Mouse (Mus musculus) layer of hippocampus, postnatal 14 days (tissue): ENCODE measurements at regions not wholly inside any gene's neighbourhood (a gene's known extent, or its start where the extent isn't known, plus 50 kb on each side); places are given as distances from the start of the nearest gene placed in this dataset.

Experiments
- DNase-seq, 2 experiments: peaks; one replicate each; pipeline ENCODE4 v3.0.0; 2021 to 2022; ENCODE audit warnings: low spot score in 2 of 2, mixed read lengths in 1 of 2

DNA sequence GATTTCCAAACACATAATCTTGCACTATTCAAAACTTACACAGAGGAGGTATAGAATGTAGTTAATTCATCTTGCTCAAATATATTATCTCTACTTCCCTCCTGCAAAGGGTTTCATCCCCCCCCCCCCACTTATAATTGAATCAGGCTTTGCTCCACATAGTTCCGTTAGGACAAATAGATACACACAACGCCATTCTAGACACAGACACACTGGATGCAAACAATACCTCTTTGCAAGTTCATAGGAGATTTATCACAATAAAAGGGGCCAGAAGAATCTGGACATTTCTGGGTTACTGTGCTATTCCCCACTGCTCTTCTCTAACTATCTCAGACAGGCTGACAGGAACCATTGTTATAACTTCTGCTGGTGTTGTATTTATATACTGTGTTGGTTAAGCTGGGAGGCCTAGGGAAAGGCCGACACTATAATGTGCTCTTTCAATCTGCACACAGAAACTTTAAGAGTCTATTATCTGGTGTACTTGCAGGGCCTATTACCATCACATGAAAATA lies 410.6 kb upstream of the Tenm3 start:
- no peak for DNase-seq

DNA sequence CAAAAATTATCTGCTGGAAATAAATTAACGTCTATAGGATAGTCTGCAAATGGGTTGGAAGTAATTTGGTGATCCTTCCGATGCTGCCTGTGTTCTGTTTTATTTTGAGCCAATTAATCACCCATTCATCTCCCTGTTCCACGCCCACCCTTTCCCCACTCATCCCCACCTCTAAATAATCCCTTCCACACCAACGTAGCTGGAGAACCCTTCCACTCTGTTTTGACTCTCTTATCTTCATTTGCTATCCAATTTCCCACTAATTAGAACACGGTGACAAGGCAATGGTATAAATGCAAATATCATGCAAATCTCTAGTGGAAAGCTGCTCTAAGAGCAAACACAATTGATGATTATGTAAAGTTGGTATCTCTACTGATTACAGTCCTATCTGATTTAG lies 399.3 kb upstream of the Tenm3 start:
- no peak for DNase-seq

DNA sequence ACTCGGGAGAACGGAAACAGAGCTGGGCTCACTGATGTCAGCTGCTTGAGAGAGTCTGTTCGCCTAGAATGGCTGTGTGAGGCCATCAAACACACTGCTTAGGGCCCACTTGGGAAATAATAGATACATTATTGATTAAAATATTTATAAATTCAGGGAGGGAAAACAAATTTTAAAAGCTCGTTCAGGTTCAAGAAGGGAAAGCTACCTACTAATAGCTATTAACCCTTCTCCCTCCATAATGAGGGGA lies 393.0 kb upstream of the Tenm3 start:
- no peak for DNase-seq

DNA sequence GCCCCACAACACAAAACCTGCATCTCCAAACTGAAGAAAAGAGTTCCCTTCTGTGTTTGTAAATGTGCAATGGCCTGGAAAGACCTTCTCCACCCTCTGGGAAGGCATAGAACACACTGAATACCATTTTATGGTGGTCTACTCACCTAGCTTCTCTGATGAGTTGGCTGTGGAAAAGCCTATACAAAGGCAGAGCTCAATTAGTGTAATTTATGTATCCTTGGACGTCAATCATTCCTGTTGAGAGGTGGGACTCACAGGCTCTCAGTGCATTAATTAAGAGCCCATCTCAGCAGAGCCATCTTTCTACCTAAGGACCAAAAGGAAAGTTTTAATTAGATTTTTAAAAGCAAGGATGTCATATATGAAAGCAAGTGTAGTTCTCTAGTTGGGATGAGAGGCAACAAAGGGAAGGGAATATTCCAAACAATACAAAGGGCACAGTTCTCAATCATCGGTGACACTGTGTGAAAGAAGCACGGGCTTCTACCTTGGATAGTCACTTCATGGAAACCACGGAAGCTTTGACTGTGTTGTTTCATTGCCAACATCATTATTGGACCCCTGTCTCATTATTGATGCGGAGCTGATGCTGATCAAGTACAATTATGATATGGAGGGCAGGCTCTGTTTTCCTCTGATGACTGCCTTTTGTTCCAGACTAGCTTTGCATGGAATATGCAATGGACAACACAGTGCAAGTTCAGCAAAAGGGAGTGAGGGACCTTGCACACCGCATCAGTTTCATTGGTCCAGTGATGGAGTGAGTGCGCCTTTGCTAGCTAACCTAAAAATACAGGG lies 392.5 kb upstream of the Tenm3 start:
- DNase-seq: no peak

DNA sequence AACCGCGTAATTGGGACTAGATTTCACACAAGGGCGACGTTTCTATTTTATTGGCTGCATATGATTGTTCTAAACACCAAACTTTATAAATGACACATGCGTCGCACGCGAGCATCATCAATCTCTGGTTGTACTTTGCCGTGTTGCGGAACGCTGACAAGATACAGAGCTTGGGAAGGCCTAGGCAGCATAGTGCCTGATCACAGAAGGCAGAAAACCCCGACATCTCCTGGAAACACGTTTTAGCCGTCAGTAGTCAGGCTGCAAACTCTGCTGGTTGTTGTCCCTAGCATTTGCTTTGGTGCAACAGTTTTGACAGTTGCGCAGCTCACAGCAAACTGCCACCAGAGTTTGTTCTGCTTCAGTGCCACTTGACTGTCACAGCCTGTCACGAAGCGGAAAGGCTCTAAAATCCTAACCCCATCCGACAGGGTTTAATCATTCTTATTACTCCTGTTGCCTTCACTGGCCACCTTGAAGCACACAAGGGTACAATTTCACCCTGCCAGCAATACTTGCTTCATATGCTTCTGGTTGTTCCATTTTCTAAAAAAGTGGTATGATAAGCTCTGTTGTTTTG lies 380.2 kb upstream of the Tenm3 start:
- peak in 1 of 2 experiments; percentile 14 for DNase-seq

DNA sequence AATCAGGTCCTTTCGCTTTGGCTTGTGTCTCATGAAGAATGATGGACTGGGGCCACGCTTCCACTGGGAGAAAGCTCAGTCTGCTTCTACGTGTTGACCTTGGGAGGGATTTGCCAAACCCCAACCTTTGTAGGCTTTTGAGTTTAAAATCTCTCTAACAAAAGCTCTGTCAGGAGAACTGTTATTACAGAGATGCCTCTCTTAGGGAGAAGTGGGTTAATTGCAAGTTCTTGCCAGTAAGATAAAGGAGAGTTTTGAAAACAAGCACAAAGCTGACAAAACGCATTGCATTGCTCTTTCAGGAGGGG lies 351.5 kb upstream of the Tenm3 start:
- DNase-seq: no peak

DNA sequence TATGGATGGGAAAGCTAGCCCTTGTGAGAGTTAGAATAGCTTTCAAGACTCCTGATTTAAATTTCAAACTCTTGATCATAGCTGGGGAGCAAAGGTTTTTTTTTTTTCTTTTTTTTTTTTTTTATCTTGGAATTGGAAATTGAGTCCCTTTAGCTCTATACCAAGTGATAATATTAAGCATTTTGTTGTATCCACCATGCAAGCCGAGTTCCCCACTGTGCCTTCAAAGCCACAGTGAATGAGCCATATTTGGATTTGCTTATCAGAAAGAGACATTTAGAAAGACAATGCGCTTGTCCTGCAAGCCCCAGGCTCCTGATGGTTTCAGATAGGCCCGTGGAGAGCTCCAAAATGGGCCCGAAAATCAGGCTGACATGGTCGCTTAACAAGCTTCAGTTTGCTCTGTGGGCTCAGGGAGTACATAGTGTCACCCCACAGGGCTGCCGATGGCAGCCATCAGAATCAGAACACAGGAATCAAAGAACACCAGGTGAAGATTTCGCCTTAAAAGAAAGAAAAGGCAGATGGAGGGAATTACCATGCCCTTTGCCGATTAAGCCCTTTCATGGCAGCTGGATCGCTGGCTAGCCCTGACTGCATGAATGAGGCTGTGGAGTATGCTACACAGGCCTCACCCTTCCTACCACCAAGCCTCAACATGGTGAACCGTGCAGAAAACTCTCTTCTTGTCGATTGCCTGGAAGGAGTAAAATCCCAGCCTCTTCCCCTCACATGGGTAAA lies 351.0 kb upstream of the Tenm3 start:
- no peak for DNase-seq

DNA sequence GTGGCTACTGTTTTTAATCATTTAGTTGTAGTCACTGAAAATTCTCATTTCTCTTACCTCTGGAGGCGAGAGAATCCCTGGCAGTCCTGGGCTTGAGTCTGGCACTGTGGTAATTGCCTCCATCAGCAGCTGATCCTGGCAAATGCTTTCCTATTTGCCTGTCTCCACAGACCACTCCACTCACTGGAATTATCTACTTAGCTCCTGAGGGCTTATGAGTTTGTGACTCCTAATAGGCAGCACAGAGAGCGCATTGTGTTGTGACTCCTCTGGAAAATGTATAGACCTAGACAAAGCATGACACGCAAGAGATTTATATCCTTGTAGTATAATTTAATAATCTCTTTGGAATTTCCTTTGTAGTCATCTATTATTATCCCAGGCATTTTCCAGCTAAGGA lies 343.1 kb upstream of the Tenm3 start:
- DNase-seq: peak in 1 of 2 experiments; percentile 10

DNA sequence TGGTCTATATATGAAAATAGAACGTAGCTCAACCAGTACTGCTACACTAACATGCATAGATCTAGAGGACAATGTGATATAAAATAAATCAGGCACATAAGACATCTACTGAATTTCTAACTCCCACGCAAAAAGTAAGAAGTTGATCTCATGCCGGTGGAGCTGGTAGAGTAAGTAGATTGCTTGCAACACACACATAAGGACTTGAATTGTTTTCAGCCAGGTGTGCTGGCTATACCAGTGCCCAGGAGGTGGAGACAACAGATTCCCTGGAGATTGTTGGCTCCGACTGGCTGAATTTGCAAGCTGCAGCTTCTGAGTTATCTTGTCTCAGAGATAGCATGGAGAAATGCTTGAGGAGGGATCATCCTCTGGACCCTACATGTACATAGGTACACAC lies 331.6 kb upstream of the Tenm3 start:
- DNase-seq: no peak

DNA sequence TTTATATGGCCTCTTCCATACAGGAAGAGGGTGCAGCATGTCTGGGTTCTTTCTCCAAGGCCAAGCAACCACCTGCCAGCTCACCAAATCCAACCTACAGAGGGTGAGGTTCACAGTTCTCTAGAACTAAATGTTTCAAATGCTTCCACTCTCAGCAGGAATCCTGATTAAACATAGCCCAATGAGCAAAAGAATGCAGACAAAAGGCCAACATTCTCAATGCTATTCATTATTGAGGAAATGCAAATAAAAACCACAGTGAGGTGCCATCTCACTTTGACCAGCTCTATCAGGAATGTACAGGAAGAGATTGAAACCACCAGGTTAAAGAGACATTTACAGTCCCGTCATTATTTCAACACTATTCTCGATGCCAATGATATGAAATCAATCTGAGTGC lies 331.2 kb upstream of the Tenm3 start:
- DNase-seq: no peak

DNA sequence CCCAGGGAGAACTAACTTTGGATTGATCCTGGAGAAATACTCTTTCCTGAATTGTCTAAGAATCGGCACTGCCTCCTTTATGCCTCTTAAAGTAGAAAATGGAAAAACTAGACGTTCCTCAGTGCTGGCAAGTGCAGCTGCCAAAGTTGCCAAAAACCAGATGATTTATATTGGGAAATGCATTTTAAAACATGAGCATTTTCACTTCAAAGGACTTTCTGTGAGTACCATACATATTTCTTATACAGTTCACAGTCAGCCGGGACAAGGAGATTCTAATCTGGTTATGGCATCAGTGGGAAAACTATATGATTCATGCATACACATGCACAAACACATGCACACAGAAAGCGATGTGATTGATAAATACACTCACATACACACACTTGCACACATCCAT lies 315.6 kb upstream of the Tenm3 start:
- DNase-seq: no peak

DNA sequence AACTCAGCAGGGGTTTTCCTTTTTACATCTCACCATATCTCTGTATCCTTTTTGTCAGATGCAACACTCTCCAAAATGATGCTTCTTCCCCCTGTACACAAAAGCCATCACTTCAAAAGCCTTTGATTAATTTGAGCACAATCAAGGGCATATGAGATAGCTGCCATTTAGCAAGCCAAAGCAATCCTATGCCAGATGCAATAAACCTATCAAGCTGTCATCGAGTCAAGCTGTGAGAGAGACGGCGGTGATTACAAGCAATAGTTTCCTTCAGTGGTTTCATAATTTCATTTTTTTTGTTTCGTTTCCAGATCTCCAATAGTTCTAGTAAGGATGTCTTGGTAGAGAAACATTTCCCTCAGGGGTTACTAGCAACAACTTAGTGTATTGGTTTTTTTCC lies 314.4 kb upstream of the Tenm3 start:
- peak in 1 of 2 experiments; percentile 15 for DNase-seq

DNA sequence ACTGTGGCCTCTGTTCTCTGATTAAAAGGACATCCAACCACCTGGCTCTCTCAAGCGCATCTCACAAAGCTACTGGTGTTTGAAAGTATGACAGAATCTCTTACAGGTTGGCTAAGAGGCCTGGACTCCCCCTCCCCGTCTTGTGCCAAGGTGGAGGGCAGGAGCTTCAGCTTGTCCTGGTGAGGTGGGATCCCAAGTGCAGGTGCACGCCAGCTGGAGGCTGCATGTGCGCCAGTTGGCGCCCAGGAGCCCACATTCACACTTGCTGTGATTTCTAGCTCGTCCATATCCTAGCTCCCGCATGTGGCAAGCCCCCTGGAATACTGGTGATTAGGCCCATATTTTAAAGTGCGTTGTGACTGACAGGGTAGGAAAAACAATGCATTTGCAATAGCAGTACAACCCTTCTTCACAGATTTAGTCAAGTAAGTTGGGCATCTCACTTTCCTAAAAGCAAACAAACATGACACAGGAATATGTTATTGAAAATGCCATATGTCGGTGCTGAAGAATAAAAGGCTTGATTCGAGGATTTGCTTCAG lies 292.8 kb upstream of the Tenm3 start:
- no peak for DNase-seq

DNA sequence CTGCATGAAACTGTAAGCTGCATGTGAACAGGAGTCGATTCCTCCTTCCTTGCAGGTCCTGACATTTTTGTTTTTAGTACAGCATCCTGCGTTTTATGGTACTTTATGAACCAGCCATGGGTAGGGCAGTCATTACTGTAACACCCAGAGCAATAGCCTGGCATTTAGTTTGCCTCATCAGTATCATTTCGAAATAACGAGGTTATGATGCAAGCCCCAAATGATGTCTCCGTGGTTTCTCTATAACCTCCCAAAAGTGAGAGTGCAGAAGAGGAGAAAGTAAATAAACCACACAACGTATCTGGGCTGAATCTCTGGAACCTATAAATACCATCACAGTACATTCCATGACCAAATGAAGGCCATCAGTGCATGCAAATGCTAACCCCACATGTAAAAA lies 265.3 kb upstream of the Tenm3 start:
- DNase-seq: no peak

DNA sequence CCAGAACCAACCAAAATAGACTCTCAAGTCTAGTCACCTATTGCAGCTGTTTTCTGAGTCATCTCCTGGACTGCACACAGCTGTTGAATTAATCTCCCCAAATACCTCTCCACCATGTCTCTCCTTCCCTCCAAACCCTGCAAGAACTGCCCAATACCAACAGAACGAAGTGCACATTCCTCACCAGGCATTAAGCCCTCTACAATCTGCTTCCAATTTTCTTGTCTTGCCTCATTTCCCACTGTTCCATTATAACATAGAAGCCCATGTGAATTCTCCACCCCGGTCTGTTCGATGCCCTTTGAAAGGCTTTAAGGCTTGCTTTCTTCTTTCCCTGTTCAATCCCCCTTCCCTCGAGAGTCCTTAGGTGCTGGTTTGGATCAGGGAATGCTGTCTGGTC lies 264.9 kb upstream of the Tenm3 start:
- DNase-seq: no peak

DNA sequence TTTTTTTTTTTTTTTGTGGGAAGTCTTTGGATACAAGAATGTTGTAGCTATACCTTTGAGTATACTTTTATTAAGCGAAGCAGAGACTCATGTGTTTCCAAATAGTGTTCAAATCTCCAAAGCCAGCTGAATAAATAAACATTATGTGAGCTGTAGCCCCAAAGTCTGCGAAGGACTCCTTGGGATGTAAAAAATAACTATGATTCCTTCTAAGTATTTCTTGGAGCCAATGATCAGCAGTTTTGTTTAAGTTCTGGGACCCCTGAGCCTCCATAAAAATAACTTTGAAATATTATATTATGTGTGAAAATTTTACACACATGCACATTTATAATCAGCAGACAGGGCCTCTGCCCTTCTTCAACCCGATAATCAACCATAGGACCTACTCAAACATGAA lies 262.8 kb upstream of the Tenm3 start:
- no peak for DNase-seq

DNA sequence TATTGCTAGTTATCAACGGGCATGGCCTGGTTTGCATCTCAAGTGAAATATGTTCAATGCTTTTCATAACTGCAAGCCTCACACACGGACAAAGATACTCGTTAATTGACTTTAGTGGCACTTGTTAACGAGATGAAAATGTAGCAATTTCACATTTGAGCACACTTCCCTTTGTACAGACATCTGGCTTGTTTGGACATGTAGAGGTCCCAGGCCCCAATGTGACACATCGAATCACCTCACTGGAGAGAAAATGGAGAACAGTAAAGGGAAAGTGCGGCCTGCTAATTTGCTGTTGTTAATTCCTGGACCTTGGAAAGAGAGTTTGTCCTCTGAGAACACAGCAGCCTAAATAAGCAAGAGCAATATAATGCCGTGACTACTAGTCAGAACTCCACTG lies 257.4 kb upstream of the Tenm3 start:
- DNase-seq: no peak

DNA sequence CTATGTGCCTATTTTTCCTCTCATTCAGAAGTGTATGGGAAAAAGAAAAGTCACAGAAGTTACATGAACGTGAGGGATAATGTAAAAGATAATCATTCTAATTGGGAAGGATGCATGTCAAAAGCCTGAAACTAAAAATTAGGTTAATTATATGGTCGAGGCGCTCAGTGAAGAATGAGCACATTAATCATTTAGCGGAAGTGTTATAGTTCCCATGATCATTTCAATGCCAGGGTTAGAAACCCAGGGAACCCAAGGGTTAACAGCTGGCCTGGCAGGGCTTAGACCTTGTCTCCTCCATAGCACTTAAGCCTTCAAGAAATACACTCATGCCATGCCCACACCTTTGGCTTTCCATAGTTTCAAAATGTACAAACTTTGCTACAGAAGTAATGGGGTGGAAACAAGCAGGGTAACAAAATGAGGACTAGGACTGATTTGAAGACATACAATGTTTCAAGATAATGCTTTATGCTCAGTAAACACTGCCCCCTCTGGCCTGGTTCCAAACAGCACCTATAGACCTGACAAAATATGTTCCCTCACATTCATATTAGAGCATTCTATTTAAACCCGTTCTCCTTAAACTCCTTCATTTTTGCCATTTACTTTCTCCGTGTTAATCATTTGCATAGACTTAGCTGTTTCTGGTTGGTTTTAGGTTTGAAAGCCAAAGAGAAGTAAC lies 240.6 kb upstream of the Tenm3 start:
- DNase-seq: no peak

DNA sequence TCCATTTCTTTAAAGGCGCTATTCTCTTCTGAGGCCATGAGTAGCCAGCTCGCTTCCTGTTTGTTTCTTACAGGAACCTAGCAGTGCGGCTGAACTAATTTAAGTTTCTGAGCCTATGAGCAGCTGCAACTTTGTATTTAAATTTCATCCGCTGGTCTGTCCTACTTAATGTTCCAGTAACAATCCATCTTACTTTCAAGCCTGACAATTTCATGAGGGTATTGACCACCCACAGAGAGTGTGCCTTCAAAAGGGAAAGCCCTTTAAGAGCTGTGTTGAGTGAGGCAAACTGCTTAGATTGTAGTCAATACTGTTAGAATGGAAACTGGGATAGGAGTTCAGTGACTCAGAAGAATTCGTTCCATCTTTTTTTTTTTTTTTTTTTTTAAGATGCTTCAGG lies 225.7 kb upstream of the Tenm3 start:
- DNase-seq: no peak

DNA sequence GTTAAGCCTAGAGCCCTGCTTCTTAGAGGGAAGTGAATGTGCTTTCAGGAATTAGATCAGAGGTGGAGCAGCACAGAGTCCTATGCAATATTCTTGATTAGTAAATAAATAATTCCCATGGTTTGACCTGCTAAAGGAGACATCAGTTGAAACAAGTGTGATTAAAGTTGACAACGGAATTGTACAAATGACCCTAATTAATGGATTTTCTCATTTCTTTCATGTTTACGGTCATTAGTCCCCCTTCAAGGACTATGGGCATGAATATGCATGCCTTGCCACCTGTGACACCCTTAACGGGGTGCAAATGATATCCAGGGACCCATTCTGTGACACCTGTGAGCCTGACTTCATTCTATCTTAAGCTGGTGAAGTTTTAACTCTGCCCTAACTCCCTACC lies 219.5 kb upstream of the Tenm3 start:
- DNase-seq: no peak

DNA sequence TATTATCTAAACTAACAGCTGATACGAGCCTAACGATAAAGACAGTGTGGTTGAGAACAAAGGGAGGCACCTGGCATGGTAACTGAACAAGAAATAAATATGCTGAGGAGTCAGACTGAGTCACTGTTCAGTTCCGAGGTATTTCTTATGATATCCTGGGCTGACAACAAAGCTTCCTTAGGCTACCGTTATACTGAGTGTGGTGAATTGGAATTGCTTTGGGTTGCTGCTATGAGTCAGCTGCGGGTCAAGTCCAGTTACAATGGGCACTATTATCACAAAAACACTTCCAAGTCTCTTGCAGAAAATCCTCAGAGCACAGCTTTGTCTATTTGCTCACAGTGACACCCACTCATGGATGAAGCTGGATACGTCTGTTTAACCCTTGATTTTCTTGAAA lies 199.5 kb upstream of the Tenm3 start:
- no peak for DNase-seq
